Mouse (Mus musculus): ENCODE results near the gene 1700034I23Rik.
"Not testable (repeated sequence)": the region's sequence is repeated elsewhere in the genome, so short reads cannot be mapped to it uniquely, and the experiment has no call there.

The 1700034I23Rik gene

GRCm38 (mm10) chr3:40902443-40902842 is at the start of gene 1700034I23Rik:
Gene 1700034I23Rik, minus strand, starts transcription at chr3:40902543.
- not testable (repeated sequence) for DNase-seq (ENCODE audit: low read depth, low spot score)

- DNase-seq (ENCODE audit: low read depth, low spot score), result no peak
Observed at GRCm38 (mm10) chr3:40951365-40951764, 49.0 kb upstream of the 1700034I23Rik start.

DNA sequence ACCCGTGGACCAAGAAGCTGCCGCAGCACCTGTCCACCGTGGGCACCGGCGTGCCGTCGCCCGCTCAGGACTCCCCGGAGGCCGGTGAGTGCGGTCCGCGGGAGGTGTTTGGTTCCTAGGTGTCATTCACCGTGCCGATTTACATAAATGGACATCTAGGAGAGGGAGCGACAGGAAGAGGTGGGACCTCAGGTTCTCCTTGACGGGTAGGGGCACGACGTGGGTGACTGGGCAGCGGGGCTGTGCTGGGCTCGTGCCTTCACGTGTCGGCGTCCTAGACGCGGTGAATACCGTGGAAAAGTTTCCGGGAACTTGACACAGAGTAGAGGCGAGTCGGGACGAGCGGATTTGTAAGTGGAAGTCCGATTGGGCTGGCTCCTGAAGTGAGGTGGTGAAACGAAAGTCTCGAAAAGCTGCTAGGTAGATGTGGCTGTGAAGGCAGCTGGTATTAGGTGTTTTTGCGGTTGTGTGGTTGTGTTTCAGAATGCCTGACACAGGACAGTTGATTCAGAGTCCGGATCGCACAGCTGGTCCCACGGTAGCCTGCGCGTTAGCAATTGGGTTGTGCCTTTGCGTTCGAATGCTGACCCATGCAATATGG is 48.4 kb upstream of the 1700034I23Rik start:
- peak; percentile 17 for DNase-seq (ENCODE audit: low read depth, low spot score)

GRCm38 (mm10) chr3:40949903-40950600 is 47.7 kb upstream of the 1700034I23Rik start:
- DNase-seq (ENCODE audit: low read depth, low spot score), result peak; percentile 9

DNA sequence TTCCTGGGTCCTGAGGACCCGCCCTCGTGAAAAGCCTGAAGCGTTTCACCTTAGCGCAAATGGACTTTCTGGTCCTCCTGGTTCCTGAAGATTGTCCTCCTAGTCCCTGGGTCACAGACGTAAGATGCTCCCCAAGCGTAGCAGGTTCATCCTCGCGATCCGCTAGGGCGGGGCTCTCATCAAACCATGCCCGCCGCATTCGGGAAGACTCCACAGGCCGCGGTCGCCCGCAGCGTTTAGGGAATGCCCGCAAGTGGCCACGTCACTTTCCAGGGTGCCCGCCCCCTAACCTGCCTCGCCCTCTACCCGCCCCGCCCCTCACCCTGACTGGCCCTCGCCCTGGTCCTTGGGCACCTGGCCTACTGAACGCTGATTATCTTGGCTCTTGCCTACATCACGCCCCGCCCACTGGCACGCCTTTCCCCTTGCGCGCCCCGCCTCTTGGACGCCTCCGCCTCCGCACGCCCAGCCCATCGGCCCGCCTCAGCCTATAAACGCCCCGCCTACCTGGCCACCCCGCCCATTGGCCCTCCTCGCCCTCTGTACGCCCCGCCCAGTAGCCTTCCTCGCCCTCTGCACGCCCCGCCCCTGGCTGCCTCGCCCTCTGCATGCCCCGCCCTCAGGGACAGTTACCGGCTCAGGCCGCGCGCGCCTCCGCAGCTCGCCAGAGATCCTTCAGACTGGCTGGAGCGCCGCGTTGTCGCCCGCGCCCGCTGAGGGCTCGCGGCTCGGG is 47.0 kb upstream of the 1700034I23Rik start, which contains the start of gene Larp1b:
Gene Larp1b, plus strand, starts transcription at position 659 of the 733 bp plus-strand sequence.
- peak; percentile 95 for DNase-seq (ENCODE audit: low read depth, low spot score)

- no peak for DNase-seq (ENCODE audit: low read depth, low spot score)
Observed at GRCm38 (mm10) chr3:40939019-40939418, 36.7 kb upstream of the 1700034I23Rik start.

DNA sequence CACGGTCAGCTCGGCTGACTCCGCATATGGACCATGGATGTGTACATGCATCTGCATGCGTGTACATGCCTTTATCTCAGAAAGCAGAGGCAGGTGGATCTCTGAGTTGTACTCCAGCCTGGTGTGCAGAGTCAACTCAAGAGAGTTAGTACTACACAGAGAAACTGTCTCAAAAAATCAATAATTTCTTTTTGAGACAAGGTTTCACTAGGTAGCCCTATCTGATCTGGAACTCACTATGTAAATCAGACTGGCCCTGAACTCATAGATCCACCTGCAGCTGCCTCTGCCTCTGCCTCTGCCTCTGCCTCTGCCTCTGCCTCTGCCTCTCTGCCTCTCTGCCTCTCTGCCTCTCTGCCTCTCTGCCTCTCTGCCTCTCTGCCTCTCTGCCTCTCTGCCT is 36.2 kb upstream of the 1700034I23Rik start:
- DNase-seq (ENCODE audit: low read depth, low spot score), result no peak

DNA sequence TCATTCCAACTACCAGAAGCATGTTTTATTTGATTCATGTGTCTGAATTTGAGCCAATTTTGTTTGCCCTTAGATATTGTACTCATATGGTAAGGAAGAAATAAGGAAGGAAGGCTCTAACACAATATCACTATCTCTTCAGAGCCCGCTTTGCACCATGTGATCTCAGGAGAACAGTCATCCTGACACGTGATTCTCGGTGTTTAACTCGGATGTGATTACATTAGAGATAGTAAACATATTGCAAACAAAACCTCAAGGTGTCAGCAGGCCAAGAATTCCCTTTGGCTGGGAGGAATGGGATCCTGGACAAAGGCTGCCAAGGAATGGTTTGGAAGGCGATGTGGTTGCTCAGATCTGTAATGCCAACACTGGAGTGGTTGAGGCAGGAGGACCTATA is 35.8 kb upstream of the 1700034I23Rik start:
- no peak for DNase-seq (ENCODE audit: low read depth, low spot score)

DNA sequence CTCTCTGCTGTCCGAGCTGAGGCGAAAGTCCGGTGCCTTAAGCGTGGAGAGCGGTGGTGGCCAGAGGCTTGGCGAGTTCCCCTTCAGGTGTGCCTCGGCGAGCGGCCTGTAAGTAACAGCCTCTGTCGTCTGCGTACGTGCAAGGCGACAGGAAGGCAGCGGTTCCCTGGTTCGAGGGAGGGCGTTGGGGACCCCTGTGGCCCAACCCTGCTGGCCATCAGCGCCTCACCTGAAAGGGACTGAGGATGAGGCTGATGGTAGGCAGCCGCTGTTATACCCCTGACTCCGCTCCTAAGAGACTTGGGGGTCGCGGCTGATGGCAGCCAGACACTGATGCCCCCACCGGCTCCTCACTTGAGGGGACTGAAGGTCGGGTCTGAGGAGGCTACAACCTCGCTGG is 8.0 kb downstream of the 1700034I23Rik start:
- DNase-seq (ENCODE audit: low read depth, low spot score), result peak; percentile 5

DNA sequence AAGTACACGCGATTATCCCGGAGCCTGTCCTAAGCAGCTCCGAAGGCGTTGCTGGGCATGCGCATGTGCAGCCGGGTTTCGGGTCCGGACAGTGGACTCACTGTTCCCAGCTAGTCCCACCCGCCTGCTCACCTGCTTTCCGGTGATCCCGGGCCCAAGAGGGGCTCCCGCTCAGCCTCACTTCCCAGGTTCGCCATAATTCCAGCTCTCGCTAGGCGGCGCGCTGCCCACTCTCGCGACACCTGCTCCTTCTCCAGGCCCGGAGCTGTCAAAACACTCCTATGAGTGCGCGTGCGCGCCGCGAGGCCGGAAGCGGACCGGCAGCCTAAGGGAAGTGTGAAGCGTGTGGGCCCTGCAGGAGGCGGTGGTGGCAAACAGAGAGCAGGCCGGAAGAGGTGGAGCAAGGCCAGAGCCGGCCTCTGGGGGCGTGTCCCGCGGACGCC is 8.5 kb downstream of the 1700034I23Rik start:
- peak; percentile 98 for DNase-seq (ENCODE audit: low read depth, low spot score)

DNA sequence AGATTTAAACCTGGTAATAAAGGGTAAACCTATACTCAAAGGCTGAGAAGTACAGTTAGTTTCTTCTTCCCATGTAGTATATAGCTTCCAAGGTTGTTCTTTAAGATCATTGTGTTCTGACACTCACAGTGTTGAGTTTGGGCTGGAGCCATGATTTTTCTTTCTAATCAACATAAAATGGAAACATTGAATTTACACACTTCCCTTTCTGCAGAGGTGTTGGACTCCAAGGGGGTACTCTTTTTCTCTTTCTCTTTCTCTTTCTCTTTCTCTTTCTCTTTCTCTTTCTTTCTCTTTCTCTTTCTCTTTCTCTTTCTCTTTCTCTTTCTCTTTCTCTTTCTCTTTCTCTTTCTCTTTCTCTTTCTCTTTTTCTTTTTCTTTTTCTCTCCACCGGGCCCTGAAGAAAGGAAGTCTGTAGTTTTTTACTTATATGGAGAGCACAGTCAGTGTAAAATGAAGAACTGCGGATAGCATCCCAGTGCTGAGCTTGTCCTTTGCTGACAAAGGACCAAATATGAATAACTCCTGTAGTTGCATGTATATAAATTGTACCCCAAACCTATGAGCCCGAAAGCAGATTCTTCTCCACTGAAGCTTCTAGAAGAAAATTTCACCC is 49.1 kb downstream of the 1700034I23Rik start:
- DNase-seq (ENCODE audit: low read depth, low spot score), result not testable (repeated sequence)

Measured in embryo, embryonic 11.5 days (tissue).